Mouse (Mus musculus) thymus, adult 2 months (tissue): ENCODE results near the gene Bud31. TPM values are rescaled to one million over a fixed set of nuclear protein-coding genes. Genes with fewer than 3 reads are reported as not detected.

Experiments
- DNase-seq: peaks from one replicate; pipeline ENCODE4 v3.0.0; 2021
- H3K27ac ChIP-seq: fragments of 200-500 bp; 2 replicates; pipeline ENCODE4 v1.5.1; 2012; ENCODE audit warnings: low read length, control low read depth; ENCODE audit not compliant: control insufficient read depth, insufficient read depth
- H3K27me3 ChIP-seq: fragments of 200-500 bp; 2 replicates; pipeline ENCODE4 v1.6.1; 2012; ENCODE audit warnings: mild to moderate bottlenecking, low read length, moderate library complexity, mixed read lengths; ENCODE audit not compliant: control insufficient read depth, insufficient read depth
- H3K36me3 ChIP-seq: fragments of 200-500 bp; 2 replicates; pipeline ENCODE4 v1.6.1; 2012; ENCODE audit warnings: mild to moderate bottlenecking, low read length, moderate library complexity; ENCODE audit not compliant: control insufficient read depth, insufficient read depth
- H3K4me1 ChIP-seq: fragments of 200-500 bp; replicated peaks from 2 replicates; pipeline ENCODE4 v1.6.1; 2012; ENCODE audit warnings: low read length; ENCODE audit not compliant: control insufficient read depth, insufficient read depth
- H3K4me3 ChIP-seq: fragments of 200-500 bp; 2 replicates; pipeline ENCODE4 v1.5.1; 2012; ENCODE audit warnings: mild to moderate bottlenecking, low read length, control low read depth, moderate library complexity; ENCODE audit not compliant: control insufficient read depth, insufficient read depth
- CTCF ChIP-seq: fragments of 200-500 bp; IDR thresholded peaks from 2 replicates; pipeline ENCODE4 v1.5.1; 2012; ENCODE audit warnings: mild to moderate bottlenecking, control low read depth, low read length, moderate library complexity, borderline replicate concordance; ENCODE audit not compliant: control insufficient read depth, poor library complexity, insufficient read depth; ENCODE audit errors: extremely low read depth
- POLR2A ChIP-seq: fragments of 200-500 bp; IDR thresholded peaks from 2 replicates; pipeline ENCODE4 v1.6.1; 2012; ENCODE audit warnings: mild to moderate bottlenecking, low read length, control low read depth, moderate library complexity; ENCODE audit not compliant: control insufficient read depth, poor library complexity, insufficient read depth; ENCODE audit errors: extremely low read depth
- WGBS: fragments of 180-500 bp; shearing (Covaris S2); methylation state at CpG from one replicate; pipeline ENCODE4 v1.1.7; 2018; 5-methylcytosine and 5-hydroxymethylcytosine counted together
- polyA plus RNA-seq: library from polyadenylated mRNA; depleted of rRNA; stranded (reverse); fragments of >200 nt; gene quantifications from 2 replicates; pipeline ENCODE4 v1.2.3, GENCODE M21; 2012

Bud31 gene
- polyA plus RNA-seq, 1 experiment: 105 TPM

DNA sequence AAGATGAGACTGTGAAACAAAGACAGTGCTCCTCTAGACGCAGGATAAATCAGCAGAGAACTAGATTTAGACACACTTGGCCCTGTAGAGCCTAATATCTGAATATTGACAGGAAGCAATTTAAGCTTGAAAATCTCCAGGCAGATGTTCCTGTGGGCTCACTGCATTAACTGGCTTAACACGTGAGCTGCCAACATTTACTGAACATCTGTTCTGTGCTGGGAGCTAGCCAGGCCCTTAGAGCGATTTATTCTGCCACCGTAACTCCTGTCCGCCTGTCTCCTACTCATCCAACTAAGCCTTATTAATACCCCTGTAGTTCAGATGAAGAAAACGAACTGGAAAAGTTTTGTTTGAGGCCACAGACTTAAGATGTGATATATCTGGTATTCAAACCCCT lies 1.3 kb upstream of the Bud31 start:
- Histone ChIP-seq H3K27ac (no peak overlapping the region), H3K4me3 (no peak overlapping the region), H3K4me1 (peaks cover 9% of the 10 kb centered on the region), H3K36me3 (peaks cover 38% of the 10 kb centered on the region), H3K27me3 (no peaks in the 10 kb centered on the region)
- TF ChIP-seq POLR2A: no peak
- TF ChIP-seq CTCF: no peak
- 11% methylated on average over 6 of the region's 6 CpGs for WGBS
- no peak for DNase-seq

DNA sequence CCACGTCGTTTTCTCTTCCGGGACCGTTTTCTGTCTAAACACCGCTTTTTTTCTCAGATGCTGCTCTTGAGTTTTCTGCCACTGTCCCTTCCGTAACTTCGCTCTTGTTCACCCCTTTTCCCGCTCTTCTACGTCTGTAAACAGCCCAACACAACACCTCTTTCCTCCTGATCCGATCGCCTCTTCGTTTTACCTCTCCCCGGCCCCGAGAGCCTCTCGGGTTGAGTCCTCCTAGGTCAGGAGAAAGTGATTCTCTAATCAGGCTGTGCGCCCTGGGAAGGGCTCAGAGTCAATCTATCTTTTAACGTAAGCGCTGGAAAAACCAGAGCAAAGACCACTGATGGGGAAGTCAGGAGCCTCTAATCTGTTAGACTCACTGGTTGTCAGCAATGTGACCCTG lies 449 bp downstream of the Bud31 start:
- WGBS: under 1% methylated on average over 18 of the region's 18 CpGs
- peak overlapping the region; percentile 87 for H3K4me3 ChIP-seq
- TF ChIP-seq POLR2A (no peak), CTCF (no peak)
- peaks cover 9% of the 10 kb centered on the region for H3K4me1 ChIP-seq
- no peaks in the 10 kb centered on the region for H3K27me3 ChIP-seq
- peak; percentile 27 for DNase-seq
- peak overlapping the region; percentile 76 for H3K27ac ChIP-seq
- peaks cover 35% of the 10 kb centered on the region for H3K36me3 ChIP-seq

DNA sequence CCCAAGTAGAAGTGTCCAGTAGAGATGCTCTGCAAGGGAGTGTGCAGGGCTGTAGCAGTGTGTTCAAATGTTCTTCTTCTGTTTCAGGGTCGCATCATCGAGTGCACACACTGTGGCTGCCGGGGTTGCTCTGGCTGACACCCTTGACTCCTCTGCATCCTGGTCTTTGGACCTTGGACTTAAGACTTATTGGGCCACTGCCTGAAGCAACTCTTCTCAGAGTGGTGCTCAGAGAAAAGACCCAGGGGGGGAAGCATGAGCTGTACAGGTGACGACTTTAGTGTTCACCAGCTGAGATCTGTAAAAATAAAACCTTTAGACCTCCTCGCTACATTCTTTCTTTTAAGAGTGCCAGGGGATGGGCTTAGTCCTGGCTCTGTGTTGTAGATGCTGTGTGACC lies 7.6 kb downstream of the Bud31 start:
- Histone ChIP-seq H3K27me3 (no peaks in the 10 kb centered on the region), H3K27ac (no peak overlapping the region), H3K4me1 (no peaks in the 10 kb centered on the region), H3K36me3 (peaks cover 77% of the 10 kb centered on the region), H3K4me3 (no peak overlapping the region)
- no peak for DNase-seq
- no peak for TF ChIP-seq CTCF
- TF ChIP-seq POLR2A: no peak
- 98% methylated on average over 5 of the region's 5 CpGs for WGBS

DNA sequence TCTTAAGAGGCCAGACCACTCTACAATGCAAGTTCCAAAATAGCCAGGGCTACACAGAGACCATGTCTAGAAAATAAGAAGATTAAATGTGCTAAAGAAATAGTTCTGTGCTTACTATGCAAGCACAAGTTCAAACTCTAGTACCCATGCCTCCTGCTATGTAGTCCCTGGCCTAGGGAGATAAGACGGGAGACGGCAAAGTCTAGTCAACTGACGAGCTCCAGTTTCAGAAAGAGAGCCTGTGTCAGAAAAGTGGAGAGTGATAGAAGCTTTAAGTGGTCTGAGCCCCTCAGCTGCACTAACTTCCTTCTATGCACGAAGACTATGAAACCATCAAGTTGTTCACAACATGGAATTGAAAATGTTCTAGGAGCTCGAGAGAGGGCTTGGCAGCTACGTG lies 9.1 kb downstream of the Bud31 start:
- no peak overlapping the region for H3K27ac ChIP-seq
- H3K36me3 ChIP-seq: peaks cover 66% of the 10 kb centered on the region
- no peaks in the 10 kb centered on the region for H3K27me3 ChIP-seq
- TF ChIP-seq CTCF: no peak
- no peaks in the 10 kb centered on the region for H3K4me1 ChIP-seq
- no peak overlapping the region for H3K4me3 ChIP-seq
- WGBS: 95% methylated on average over 6 of the region's 6 CpGs
- no peak for DNase-seq

GRCm38 (mm10) chr5:145152690-145153089 lies 12.5 kb downstream of the Bud31 start:
- Histone ChIP-seq H3K4me3 (no peak overlapping the region), H3K27ac (no peak overlapping the region), H3K27me3 (no peaks in the 10 kb centered on the region), H3K4me1 (no peaks in the 10 kb centered on the region), H3K36me3 (peaks cover 50% of the 10 kb centered on the region)
- WGBS: 98% methylated on average over 5 of the region's 5 CpGs
- TF ChIP-seq POLR2A (no peak), CTCF (no peak)
- no peak for DNase-seq

DNA sequence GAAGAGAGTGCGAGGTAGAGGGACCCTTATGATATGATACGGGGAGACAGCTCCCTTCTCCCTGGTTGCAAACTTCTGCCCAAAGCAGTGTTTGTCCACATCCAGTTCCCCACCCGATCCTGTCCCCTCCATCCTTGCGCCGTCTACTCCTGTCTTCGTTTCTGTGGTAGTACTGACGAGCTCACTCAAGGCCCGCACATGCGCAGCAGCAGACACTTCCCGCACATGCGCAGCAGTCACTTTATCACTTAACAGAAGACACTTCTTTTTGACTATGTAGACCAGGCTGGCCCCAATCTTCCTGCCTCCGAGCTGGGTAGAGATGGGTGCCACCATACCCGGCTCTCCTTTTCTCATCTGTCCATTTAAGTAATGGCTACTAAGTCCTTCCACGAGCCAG lies 21.2 kb downstream of the Bud31 start:
- TF ChIP-seq CTCF (no peak), POLR2A (no peak)
- H3K36me3 ChIP-seq: peaks cover 17% of the 10 kb centered on the region
- DNase-seq: no peak
- H3K4me3 ChIP-seq: no peak overlapping the region
- WGBS: 98% methylated on average over 14 of the region's 14 CpGs
- H3K27ac ChIP-seq: no peak overlapping the region
- peaks cover 4% of the 10 kb centered on the region for H3K4me1 ChIP-seq
- no peaks in the 10 kb centered on the region for H3K27me3 ChIP-seq

DNA sequence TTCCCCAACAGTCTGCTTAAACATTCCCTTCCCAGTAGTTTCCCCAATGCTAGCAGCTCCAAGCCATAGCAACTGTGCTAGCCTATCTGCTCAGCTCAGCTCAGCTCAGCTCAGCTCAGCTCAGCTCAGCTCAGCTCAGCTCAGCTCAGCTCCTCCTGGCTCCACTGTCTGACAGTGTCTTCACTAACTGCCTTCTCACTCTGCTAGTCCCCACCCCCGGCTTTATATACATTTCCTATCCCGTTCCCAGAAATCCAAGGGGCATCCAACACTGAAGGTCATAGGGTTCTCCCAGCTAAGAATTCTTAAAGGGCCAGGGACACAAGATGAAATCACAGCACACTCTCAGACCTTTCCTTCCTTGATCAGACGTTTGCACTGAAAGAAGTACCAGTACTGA lies 24.5 kb downstream of the Bud31 start:
- H3K4me3 ChIP-seq: no peak overlapping the region
- 96% methylated on average over 3 of the region's 3 CpGs for WGBS
- peaks cover 10% of the 10 kb centered on the region for H3K4me1 ChIP-seq
- H3K27ac ChIP-seq: no peak overlapping the region
- H3K27me3 ChIP-seq: no peaks in the 10 kb centered on the region
- no peak for DNase-seq
- TF ChIP-seq CTCF (no peak), POLR2A (no peak)
- peaks cover 4% of the 10 kb centered on the region; the same call in 1 of the 2 replicates for H3K36me3 ChIP-seq
